Mouse (Mus musculus) spleen, postnatal 14 days (tissue): ENCODE results near the gene Gm49380.

Source experiments
- DNase-seq, 2 experiments: peaks; one replicate each; pipeline ENCODE4 v3.0.0; 2021 to 2022; ENCODE audit warnings: low spot score in 2 of 2

Gm49380 gene

GRCm38 (mm10) chr9:44075996-44076763, 37.1 kb downstream of the Gm49380 start:
- DNase-seq, result no peak

GRCm38 (mm10) chr9:44075276-44075995, 37.9 kb downstream of the Gm49380 start:
- no peak for DNase-seq

- DNase-seq, result no peak
These were observed 38.7 kb downstream of the Gm49380 start for GRCm38 (mm10) chr9:44074395-44075275.

- DNase-seq, result no peak
These were observed 40.2 kb downstream of the Gm49380 start for GRCm38 (mm10) chr9:44073115-44073514.

- DNase-seq, result no peak
These were observed 40.7 kb downstream of the Gm49380 start for GRCm38 (mm10) chr9:44072599-44072915.

- DNase-seq, result no peak
These were observed 41.2 kb downstream of the Gm49380 start for GRCm38 (mm10) chr9:44071914-44072598.

- DNase-seq, result no peak
These were observed 42.5 kb downstream of the Gm49380 start for GRCm38 (mm10) chr9:44070844-44071231.

GRCm38 (mm10) chr9:44070113-44070843, 43.0 kb downstream of the Gm49380 start:
- DNase-seq, result no peak

- DNase-seq, result no peak
These were observed 44.0 kb downstream of the Gm49380 start for GRCm38 (mm10) chr9:44069252-44069651.

- no peak for DNase-seq
These were observed 45.4 kb downstream of the Gm49380 start for GRCm38 (mm10) chr9:44067960-44068330.

- DNase-seq, result no peak
These were observed 45.9 kb downstream of the Gm49380 start for GRCm38 (mm10) chr9:44067241-44067959.

- DNase-seq, result peak; percentile 93 to 96
These were observed 46.5 kb downstream of the Gm49380 start, which contains the start of gene Usp2 for GRCm38 (mm10) chr9:44066785-44067225. Gene Usp2, plus strand, starts transcription at chr9:44067021.

GRCm38 (mm10) chr9:44065177-44065576, 48.1 kb downstream of the Gm49380 start:
- DNase-seq, result no peak

- DNase-seq, result no peak
These were observed 54.7 kb downstream of the Gm49380 start for GRCm38 (mm10) chr9:44058606-44059005.

GRCm38 (mm10) chr9:44053936-44054335, 59.4 kb downstream of the Gm49380 start:
- DNase-seq, result no peak

- no peak for DNase-seq
These were observed 60.4 kb downstream of the Gm49380 start for GRCm38 (mm10) chr9:44052855-44053254.

GRCm38 (mm10) chr9:44049381-44050165, 63.7 kb downstream of the Gm49380 start:
- no peak for DNase-seq

- DNase-seq, result no peak
These were observed 64.5 kb downstream of the Gm49380 start for GRCm38 (mm10) chr9:44048541-44049380.
